Mouse (Mus musculus): Measurements from ENCODE around the gene Shbg. TPM values are rescaled to one million over a fixed set of nuclear protein-coding genes. Genes with fewer than 3 reads are reported as not detected.

The Shbg gene
- total RNA-seq, 2 experiments from 2014 or later, result not detected

DNA sequence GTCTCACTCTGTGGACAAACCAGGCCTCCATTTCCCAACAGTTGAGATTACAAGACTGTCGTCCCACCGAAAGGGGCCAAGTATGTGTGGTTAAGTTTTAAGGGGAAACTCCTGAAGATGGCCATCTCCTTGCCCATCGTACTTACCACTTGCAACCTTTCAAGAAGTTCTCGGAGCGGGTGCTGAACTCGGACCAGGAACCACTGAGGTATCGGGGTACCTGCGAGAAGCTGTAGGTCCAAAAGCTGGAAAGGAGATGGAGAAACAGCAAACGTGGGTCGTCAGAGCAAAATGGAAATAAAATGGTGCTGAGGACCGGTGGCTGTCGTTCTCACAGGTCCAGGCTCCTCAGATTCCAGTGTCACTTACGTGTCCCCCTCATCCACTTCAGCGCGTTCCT, 39.4 kb downstream of the Shbg start:
- intact Hi-C loops (cut with DNase I), result loop anchor here (2.0 to 5.0 kb wide), 2 partner anchors 32 to 311 kb away; no protein-coding TSS in a partner anchor

DNA sequence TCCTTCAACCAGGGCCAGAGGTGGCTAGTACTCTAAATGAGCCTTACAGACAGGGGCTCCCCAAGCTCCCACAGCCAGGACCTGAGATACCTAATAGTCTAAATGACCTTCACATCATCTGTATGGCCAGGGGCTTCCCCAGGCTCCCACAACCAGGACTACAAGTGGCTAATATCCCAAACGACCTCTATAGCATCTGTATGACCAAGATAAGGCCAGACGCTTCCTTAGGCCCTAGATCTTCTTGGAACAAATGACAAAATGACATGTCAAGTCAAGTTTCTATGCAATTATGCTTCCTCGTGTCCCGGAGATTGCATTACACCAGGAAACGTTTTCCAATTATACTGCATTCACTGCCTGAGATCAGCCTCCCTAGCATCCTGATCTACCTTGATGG, 41.4 kb downstream of the Shbg start:
- no peak for DNase-seq
- intact Hi-C loops (cut with DNase I), result loop anchor here (5.0 kb wide), 1 partner anchor 309 kb away; no protein-coding TSS in a partner anchor

More for the DNA sequence above, 39.4 kb downstream of the Shbg start:
- no peak for DNase-seq

DNA sequence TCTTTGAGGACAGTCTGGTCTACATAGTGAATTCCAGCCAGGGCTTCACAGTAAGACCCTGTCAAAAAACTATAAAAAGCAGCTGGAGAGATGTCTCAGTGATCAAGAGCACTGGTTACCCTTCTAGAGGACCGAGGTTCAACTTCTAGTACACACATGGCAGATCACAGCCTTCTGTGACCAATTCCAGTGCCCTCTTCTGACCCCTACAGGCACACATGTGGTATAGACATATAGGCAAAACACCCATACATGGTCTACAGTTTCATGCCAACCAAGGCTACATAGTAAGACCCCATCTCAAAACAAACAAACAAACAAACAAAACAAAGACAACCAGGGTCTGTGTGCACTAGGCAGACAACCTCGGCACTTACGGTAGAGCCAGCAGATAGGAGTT, 42.5 kb downstream of the Shbg start:
- intact Hi-C loops (cut with DNase I), result loop anchor here (5.0 kb wide), 1 partner anchor 308 kb away; no protein-coding TSS in a partner anchor
- DNase-seq, result peak; percentile 30 to 37

DNA sequence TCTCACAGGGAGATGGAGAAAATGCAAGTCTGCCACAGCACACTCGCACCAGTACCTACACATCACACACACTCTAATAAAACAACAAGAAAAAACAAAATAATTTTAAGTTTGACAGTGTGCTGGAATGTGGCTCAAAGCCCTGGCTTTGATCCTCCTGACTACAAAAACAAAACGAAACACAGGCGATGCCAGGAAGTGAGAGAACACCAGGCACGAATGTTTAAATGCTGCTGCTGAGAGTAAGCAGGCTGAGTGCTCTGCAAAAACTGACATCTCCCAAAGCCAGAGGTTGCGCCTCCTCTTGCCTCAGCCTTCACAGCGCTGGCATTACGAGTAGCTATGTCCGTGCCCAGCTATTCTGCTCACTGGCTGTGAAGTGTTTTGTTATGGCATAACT, 52.6 kb downstream of the Shbg start:
- intact Hi-C loops (cut with DNase I), result no loop called here
- no peak for DNase-seq

Small RNAs within 50 kb of the gene (microRNA-seq; reads per million reads assigned to microRNA genes)
- gene Mir1934 (1.4 to 6.6 reads per million in 2 experiments), gene Mir467f (0 reads per million in 2 experiments)

Other genes starting within 250 kb of the Shbg start
- 10 to 100 TPM; 62.0 to 66.7 TPM for gene Chd3, start 248.5 kb downstream of the Shbg start, total RNA-seq (2021)
- gene Naa38, start 222.4 kb downstream of the Shbg start, total RNA-seq (2021), result 10 to 100 TPM; 94.1 to 95.0 TPM
- 10 to 100 TPM; 27.5 to 30.2 TPM for gene Cyb5d1, start 222.3 kb downstream of the Shbg start, total RNA-seq (2021)
- gene Tmem88, start 219.7 kb downstream of the Shbg start, total RNA-seq (2021), result 10 to 100 TPM; 53.3 to 54.0 TPM
- 10 to 100 TPM; 48.3 to 52.2 TPM for gene Kdm6b, start 204.2 kb downstream of the Shbg start, total RNA-seq (2021)
- under 1 TPM; 0.02 to 0.10 TPM for gene Dnah2, start 68.8 kb downstream of the Shbg start, total RNA-seq (2021)
- gene Efnb3, start 57.7 kb downstream of the Shbg start, total RNA-seq (2021), result 100 to 1,000 TPM in 1 of 2 experiments, 10 to 100 TPM in 1; 97.6 to 115 TPM
- 1 to 10 TPM; 5.9 to 6.8 TPM for gene Wrap53, start 37.6 kb downstream of the Shbg start, total RNA-seq (2021)
- 10 to 100 TPM; 32.5 to 45.2 TPM for gene Trp53, start 37.5 kb downstream of the Shbg start, total RNA-seq (2021)
- gene Atp1b2, start 12.0 kb downstream of the Shbg start, total RNA-seq (2021), result 10 to 100 TPM; 29.9 to 36.5 TPM
- 1 to 10 TPM; 4.3 to 4.7 TPM for gene Sat2, start 4.1 kb upstream of the Shbg start, total RNA-seq (2021)
- gene Fxr2, start 15.1 kb upstream of the Shbg start, total RNA-seq (2021), result 10 to 100 TPM; 72.1 to 78.7 TPM
- not detected for gene Sox15, start 37.4 kb upstream of the Shbg start, total RNA-seq (2021)
- gene Mpdu1, start 44.7 kb upstream of the Shbg start, total RNA-seq (2021), result 10 to 100 TPM; 33.1 to 33.7 TPM
- gene Cd68, start 48.2 kb upstream of the Shbg start, total RNA-seq (2021), result 1 to 10 TPM; 5.8 to 7.8 TPM
- 100 to 1,000 TPM; 389 to 397 TPM for gene Eif4a1, start 54.5 kb upstream of the Shbg start, total RNA-seq (2021)
- gene Senp3, start 64.2 kb upstream of the Shbg start, total RNA-seq (2021), result 10 to 100 TPM; 48.9 to 49.6 TPM
- 1 to 10 TPM; 2.1 to 2.4 TPM for gene Tnfsf13, start 67.9 kb upstream of the Shbg start, total RNA-seq (2021)
- 10 to 100 TPM; 19.6 to 20.3 TPM for gene Tnfsf12, start 77.9 kb upstream of the Shbg start, total RNA-seq (2021)
- 1 to 10 TPM; 5.1 to 5.2 TPM for gene Tnfsfm13, start 78.2 kb upstream of the Shbg start, total RNA-seq (2021)
- 10 to 100 TPM; 44.5 to 47.5 TPM for gene Polr2a, start 140.7 kb upstream of the Shbg start, total RNA-seq (2021)
- gene Slc35g3, start 144.1 kb upstream of the Shbg start, total RNA-seq (2021), result under 1 TPM; 0.17 to 0.40 TPM
- 10 to 100 TPM; 42.2 to 43.9 TPM for gene Zbtb4, start 148.0 kb upstream of the Shbg start, total RNA-seq (2021)
- 1 to 10 TPM; 5.8 to 7.1 TPM for gene Chrnb1, start 178.0 kb upstream of the Shbg start, total RNA-seq (2021)
- 1 to 10 TPM; 1.9 to 3.5 TPM for gene Fgf11, start 184.0 kb upstream of the Shbg start, total RNA-seq (2021)
- gene Tmem102, start 187.7 kb upstream of the Shbg start, total RNA-seq (2021), result 1 to 10 TPM in 1 of 2 experiments, under 1 TPM in 1; 0.94 to 1.2 TPM
- not detected for gene Gm39566, start 197.4 kb upstream of the Shbg start, total RNA-seq (2021)
- not detected for gene Spem2, start 200.6 kb upstream of the Shbg start, total RNA-seq (2021)
- not detected for gene Spem1, start 204.3 kb upstream of the Shbg start, total RNA-seq (2021)
- 10 to 100 TPM; 13.6 TPM for gene Nlgn2, start 219.9 kb upstream of the Shbg start, total RNA-seq (2021)
- gene Tmem256, start 220.6 kb upstream of the Shbg start, total RNA-seq (2021), result 100 to 1,000 TPM; 130 to 151 TPM
- 10 to 100 TPM; 52.5 to 59.7 TPM for gene Plscr3, start 228.5 kb upstream of the Shbg start, total RNA-seq (2021)
- not detected for gene Tnk1, start 240.8 kb upstream of the Shbg start, total RNA-seq (2021)